In the genomic region with DNA sequence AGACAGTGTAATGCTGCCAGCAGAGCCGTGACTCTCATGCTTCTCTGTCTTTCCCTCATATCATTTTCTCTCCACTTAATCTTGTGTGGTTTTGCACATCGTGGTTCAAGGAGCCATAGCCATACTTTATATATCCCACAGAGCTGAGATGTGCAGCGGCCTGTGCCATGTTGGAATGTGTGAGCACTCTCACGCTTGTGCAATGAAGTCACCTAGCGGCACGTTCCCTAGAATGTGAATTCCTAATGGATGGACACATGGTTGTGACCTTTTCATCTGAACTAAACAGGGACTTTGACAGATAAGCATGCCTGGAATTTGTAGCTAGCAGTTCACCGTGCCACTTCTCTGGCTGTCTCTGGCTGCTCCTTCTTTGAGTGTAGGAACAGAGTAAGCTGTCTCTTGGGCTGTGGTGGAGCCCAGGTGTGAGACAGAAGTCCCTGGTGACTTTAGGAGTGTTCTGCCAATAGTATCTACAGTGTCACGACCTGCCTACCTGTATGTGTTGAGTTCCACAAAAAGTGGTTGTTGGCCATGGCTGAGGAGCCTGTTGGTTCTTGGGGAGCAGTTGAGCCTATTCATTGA, we compare ENCODE assay signal across 28 mouse cellular contexts.
DNase-seq lines count a peak whose midpoint lies in the region; ATAC-seq and TF ChIP-seq lines count a peak whose summit lies in the region.
"Had no signal": no experiment of that assay in that cellular context is flagged by ENCODE, and none has a peak within 500 bp of the region (broad histone marks: within the 10 kb centered on the region; RNA-seq: fewer than 3 reads in every experiment).

No protein-coding gene starts in this region.

- H3K36me3 ChIP-seq in neural tube, embryonic 15.5 days = no peaks in the 10 kb centered on the region
- H3K36me3 ChIP-seq in heart, embryonic 15.5 days = no peaks in the 10 kb centered on the region
- H3K36me3 ChIP-seq in thymus, adult 2 months (ENCODE audit: control insufficient read depth, insufficient read depth, low read length) = no peaks in the 10 kb centered on the region
- H3K36me3 ChIP-seq: embryonic facial prominence, embryonic 12.5 days; kidney, embryonic 15.5 days; midbrain, embryonic 10.5 days had no signal

- no peaks in the 10 kb centered on the region for H3K9me3 ChIP-seq in neural tube, embryonic 15.5 days (replicated peaks)
- H3K9me3 ChIP-seq in heart, embryonic 15.5 days (replicated peaks) = no peaks in the 10 kb centered on the region
- H3K9me3 ChIP-seq: embryonic facial prominence, embryonic 12.5 days; kidney, embryonic 15.5 days; midbrain, embryonic 10.5 days had no signal

- H3K4me1 ChIP-seq in neural tube, embryonic 15.5 days = no peaks in the 10 kb centered on the region
- peaks cover 13% of the 10 kb centered on the region for H3K4me1 ChIP-seq in heart, embryonic 15.5 days (replicated peaks)
- H3K4me1 ChIP-seq in thymus, adult 2 months (replicated peaks; ENCODE audit: control insufficient read depth, insufficient read depth, low read length) = no peaks in the 10 kb centered on the region
- H3K4me1 ChIP-seq: embryonic facial prominence, embryonic 12.5 days; kidney, embryonic 15.5 days; midbrain, embryonic 10.5 days had no signal

- DNase-seq in heart, adult 18-20 months = peak; percentile 38 to 47
- DNase-seq in heart, postnatal 25 days (ENCODE audit: low spot score) = no peak
- peak; percentile 6 for DNase-seq in neural tube, embryonic 10.5 days (ENCODE audit: extremely low spot score, low spot score)
- no peak for DNase-seq in B cell, adult 2 months
- no peak for DNase-seq in thymus, adult 2 months
- no peak for DNase-seq in lung, postnatal 14 days
- DNase-seq: adrenal gland, adult 2 months; cerebellum, adult 11-12 months; cerebellum, postnatal 10 days; gastrocnemius, postnatal 25 days; kidney, adult 11 months; layer of hippocampus, adult 9-11 months; left cerebral cortex, postnatal 4 days; liver; right cerebral cortex, adult 18-20 months; right cerebral cortex, postnatal 4 days; thymus, adult 18-20 months; thymus, postnatal 4 days had no signal

- no peak overlapping the region for H3K4me3 ChIP-seq in neural tube, embryonic 15.5 days (replicated peaks)
- no peak overlapping the region for H3K4me3 ChIP-seq in heart, embryonic 15.5 days
- H3K4me3 ChIP-seq in thymus, adult 2 months (ENCODE audit: control insufficient read depth, insufficient read depth, low read length) = no peak overlapping the region
- H3K4me3 ChIP-seq: embryonic facial prominence, embryonic 12.5 days; kidney, embryonic 15.5 days; midbrain, embryonic 10.5 days; myocyte had no signal

- H3K9ac ChIP-seq in neural tube, embryonic 15.5 days (replicated peaks) = no peak overlapping the region
- no peak overlapping the region for H3K9ac ChIP-seq in heart, embryonic 15.5 days
- H3K9ac ChIP-seq: embryonic facial prominence, embryonic 12.5 days; kidney, embryonic 15.5 days had no signal

- TF ChIP-seq POLR2A in thymus, adult 2 months (IDR thresholded peaks at IDR 0.05; ENCODE audit: control insufficient read depth, extremely low read depth, insufficient read depth, low read length, poor library complexity) = no peak

- 89% methylated on average over 8 of the region's 8 CpGs for WGBS in neural tube, embryonic 15.5 days
- WGBS in heart, embryonic 15.5 days = 34% methylated on average over 8 of the region's 8 CpGs
- 87% methylated on average over 8 of the region's 8 CpGs for WGBS in thymus, adult 2 months

- no peaks in the 10 kb centered on the region for H3K27me3 ChIP-seq in neural tube, embryonic 15.5 days (replicated peaks)
- H3K27me3 ChIP-seq in heart, embryonic 15.5 days = no peaks in the 10 kb centered on the region
- H3K27me3 ChIP-seq in thymus, adult 2 months (ENCODE audit: control insufficient read depth, insufficient read depth, low read length) = no peaks in the 10 kb centered on the region
- H3K27me3 ChIP-seq: embryonic facial prominence, embryonic 12.5 days; kidney, embryonic 15.5 days had no signal

- H3K27ac ChIP-seq in neural tube, embryonic 15.5 days (replicated peaks) = no peak overlapping the region
- peak overlapping the region; percentile 69 for H3K27ac ChIP-seq in heart, embryonic 15.5 days
- no peak overlapping the region for H3K27ac ChIP-seq in thymus, adult 2 months (ENCODE audit: control insufficient read depth, insufficient read depth, low read length)
- H3K27ac ChIP-seq: embryonic facial prominence, embryonic 12.5 days; hindbrain, postnatal 0 days; kidney, embryonic 15.5 days; midbrain, embryonic 10.5 days had no signal

- TF ChIP-seq CTCF in thymus, adult 2 months (IDR thresholded peaks at IDR 0.05; ENCODE audit: borderline replicate concordance, control insufficient read depth, extremely low read depth, insufficient read depth, low read length, poor library complexity) = no peak

- H3K4me2 ChIP-seq in neural tube, embryonic 15.5 days = no peak overlapping the region
- no peak overlapping the region for H3K4me2 ChIP-seq in heart, embryonic 15.5 days
- H3K4me2 ChIP-seq: embryonic facial prominence, embryonic 12.5 days; kidney, embryonic 15.5 days had no signal

- no peak for ATAC-seq in neural tube, embryonic 15.5 days (ENCODE audit: low FRiP score)
- peak; percentile 73 for ATAC-seq in heart, embryonic 15.5 days (replicated peaks; ENCODE audit: insufficient number of reproducible peaks, insufficient read depth, low FRiP score, low read depth)
- ATAC-seq: CD4-positive, CD25-positive, alpha-beta regulatory T cell, adult 4 months; hindbrain, postnatal 0 days; lung, postnatal 0 days; midbrain, embryonic 16.5 days had no signal

- intact Hi-C loops in heart, postnatal 25 days (cut with DNase I) = no loop called here

Comparison
In these comparisons a context has a peak if more than half of its experiments do, and no peak if none do; other contexts are left out.
1. DNase-seq: peak in heart, adult 18-20 months (2 of 2) and neural tube, embryonic 10.5 days (single experiment); none in heart, postnatal 25 days (single experiment), B cell, adult 2 months (0 of 2), thymus, adult 2 months (single experiment) and lung, postnatal 14 days (single experiment).